Mouse (Mus musculus): ENCODE data around the gene Gm28710.

Gm28710 gene

DNA sequence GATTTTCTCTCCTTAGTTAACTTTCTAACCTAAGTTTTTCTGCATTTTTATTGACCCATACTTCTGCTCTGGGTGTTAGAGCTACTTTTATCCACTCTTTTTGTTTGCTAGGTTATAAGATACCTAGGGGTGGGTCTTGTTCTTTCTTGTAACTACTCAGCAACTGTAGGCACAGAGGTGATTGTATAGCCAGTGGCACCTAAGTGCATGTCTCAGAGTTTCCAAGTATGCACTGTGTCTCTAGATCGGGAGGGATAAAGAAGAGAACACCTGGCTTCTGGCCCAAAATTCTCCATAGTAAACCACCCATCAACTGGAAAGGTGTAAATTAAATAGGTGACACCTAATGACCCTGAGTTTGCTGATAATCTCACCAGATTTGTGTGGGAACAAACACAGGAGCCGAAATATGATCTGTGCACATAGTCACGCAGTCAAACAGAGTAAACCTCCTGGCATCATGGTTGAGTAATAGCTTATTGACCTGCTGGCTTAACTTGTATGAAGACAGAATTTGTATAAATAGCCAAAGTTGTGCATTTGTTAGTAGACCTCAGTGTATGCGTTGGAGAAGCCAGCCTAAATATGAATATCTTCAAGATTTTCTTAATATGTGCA lies at the start of gene Gm28710:
Gm28710 (plus strand) TSS at position 568 of the 618 bp plus-strand sequence.
- no peak for DNase-seq

DNA sequence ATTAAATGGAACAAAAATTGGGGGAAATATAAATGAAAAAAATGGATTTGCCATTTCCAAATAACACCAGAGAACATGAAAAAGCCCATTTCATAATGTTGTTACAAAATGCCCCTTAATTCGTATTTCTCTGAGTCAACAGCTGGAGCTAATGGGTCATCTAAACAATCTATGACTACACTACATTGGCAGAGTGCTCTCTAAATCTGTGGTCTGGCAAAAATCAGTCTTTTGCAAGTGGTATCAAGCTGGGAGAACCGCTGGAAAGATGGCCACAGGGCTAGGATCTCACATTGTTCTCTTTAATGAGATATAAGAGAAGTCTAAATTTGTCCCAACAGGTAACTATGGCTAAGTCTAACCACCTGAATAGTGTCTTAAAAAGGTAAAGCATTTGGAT lies 14.4 kb upstream of the Gm28710 start:
- no peak for DNase-seq

DNA sequence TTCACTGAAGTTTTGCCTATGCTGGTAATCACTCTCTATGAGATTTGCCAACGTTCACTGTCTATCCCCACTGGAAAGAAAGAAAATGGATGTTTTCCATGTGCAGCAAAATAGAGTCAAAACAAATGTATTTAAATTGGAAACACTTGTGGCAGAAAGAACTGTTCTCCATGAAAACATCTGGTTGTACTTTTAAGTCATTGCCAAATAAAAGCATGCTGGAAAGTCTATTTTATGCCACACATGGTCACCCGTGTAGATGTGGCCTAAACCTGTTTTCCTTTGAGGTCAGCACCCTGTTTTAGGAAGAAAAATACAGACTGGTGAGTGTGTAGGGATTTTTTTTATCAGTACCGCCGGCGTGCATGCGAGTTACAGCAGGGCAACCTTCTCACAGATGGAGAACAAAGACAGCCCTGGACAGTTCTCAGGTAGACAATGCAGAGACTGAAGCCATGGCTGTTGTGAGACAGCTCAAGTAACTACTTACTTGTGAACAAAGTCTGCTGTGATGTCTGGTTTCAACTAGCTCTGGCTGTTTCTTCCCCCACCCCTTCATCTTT lies 12.9 kb upstream of the Gm28710 start:
- DNase-seq = no peak

DNA sequence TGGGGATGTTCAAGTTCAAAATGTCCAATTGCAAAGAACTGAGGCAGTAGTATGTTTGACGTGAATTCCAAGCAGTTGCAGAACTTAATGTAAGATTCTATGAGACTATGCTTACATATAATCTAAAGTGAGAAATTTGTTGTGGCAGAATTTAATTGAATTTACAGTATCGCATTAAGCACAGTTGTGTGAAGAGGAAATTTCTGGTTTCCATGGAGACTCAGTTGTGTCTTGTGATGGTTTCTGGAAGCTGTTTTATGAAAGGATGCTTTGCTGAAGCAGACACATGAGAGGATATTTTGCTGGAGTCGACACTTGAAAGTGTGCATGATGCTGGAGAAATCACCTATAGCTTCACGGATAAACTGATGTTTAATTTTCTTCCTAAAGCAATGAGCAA lies 6.0 kb upstream of the Gm28710 start:
- no peak for DNase-seq

DNA sequence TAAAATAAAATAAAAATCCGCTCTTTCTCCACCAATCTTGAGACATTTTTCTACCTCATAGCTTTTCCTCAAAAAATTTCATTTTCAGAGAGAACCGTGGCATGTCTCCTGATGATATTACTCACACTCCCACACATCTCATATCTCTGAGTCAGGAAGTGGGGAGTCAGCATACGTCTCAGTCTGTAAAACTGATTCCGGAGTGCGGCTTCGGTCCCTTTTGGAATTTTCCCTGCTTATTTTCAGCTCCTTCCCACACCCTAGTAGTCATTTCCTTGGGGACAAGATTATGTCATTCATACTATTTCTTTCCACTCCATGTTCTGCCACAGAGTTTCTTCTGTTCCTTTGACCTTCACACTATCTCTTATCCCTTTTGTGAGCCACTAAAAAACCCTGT lies 3.4 kb downstream of the Gm28710 start:
- DNase-seq = no peak

DNA sequence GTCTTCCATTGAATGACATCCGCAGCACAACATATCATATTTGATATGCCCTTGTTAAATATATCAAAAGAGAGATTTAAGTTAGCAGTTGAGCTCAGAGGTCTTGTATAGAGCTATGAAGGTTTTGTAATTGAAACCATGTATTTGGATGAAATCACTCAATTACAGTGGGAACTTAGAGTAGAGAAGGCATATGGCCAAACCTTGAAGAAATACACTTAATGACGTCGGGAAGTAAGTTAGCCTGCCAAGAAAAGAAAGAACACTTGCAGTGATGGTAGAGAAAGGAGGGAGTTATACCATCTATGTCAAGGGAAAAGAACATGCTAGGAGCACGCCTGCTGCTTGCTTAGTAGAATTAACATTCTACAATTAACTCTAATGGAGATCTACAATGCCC lies 11.1 kb downstream of the Gm28710 start:
- DNase-seq = no peak

DNA sequence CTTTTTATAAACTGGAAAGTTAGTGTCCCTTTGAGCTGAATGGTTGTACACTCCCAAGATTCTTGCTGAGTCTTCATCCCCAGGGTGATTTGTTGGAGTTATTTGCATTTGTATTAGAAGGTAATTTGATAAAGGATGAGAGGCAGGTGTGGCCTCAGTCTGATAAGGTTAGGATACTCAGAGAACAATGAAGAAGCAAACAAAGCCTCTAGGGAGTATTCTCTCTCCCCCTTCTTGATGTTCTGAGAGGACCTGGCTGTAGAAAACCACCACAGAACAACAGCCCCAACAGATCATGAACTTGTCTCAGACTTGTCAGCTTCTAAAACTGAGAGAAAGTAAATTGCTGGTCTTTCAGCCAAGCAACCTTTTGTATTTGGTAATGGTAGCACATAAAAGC lies 47.4 kb downstream of the Gm28710 start:
- no peak for DNase-seq

DNA sequence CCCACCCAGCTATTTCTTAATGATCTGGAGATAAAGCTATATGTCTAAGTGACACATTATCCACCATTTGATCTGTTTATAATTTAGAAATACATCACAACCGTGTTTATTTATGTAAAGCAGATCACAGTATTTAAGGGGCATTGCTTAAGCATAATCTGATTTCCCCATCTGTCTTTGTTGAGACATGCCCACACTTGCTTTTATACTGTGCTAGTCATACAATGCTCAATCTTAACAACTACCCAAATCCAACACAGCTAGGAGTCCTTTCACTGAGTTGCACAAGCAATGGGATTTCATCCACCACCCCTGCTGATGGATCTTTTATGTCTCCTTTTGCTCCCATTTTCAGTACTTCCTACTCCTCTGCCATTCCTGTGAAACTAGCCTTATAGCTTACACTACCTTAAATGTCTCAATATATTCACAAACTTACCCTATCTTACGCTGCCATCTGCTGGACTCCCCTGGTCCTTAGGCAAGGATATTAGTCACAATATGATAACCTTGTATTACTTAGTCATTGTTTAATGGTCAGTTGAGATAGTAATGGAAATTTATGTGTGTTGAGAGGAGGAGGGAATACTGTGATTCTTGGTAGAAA lies 77.8 kb downstream of the Gm28710 start:
- no peak for DNase-seq

DNA sequence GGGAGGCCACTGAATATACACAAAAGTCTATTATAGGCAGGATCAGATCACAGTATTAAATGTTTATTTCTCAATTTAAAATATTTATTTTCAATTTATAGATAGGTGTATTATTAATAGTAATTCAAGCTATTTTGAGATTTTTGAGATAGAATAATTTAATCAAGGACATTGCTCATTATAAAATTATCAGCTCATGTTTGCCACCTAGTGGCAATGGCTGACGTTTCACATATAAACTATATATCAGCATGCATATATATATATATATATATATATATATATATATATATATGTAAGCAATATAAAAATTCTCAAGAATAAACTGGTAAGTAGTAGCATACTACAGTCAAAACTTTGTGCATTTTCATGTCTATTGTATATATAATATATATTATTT lies 102.6 kb downstream of the Gm28710 start:
- DNase-seq = no peak

DNA sequence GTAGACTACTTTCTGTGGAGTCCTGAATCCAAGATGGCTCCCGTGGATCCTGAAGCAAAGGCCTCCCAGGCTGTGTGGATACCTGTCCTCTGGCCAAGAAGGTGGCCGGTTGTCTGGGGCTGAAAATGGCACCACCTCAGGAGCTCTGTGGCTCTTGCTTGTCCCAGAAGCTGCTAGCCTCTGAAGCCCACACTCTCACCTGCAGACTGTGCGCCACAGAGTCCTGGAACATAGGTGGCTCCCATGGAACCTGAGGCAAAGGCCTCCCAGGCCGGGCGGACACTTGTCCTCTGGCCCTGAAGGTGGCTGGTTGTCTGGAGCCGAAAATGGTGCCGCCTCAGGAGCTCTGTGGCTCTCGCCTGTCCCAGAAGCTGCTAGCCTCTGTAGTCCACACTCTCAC lies 128.2 kb downstream of the Gm28710 start:
- DNase-seq = no peak

DNA sequence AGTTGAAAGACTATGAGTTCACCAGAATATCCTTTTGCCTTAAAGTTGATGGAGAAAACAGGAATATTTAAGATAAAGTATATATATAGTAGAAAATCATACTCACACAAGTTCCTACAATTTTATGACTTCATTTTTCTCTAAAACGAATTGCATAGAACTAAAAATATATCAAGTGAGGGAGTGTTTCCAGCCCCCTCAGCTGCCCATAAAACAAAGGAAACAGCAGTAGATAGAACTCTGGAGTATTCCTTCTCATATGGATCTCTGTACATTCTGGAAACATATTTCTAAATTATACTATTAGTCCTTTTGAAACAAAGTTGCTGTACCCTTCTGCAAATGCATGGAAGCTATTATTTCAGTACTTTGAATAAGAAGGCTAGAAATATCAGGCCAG lies 130.9 kb downstream of the Gm28710 start:
- DNase-seq = no peak

Measured in cerebellum, adult 11-12 months (tissue).